Mouse (Mus musculus) cerebral cortex, adult 2 months (tissue): ENCODE measurements around the gene Tspan9.

ENCODE experiments used
- WGBS: fragments of 180-500 bp; shearing (Covaris S2); methylation state at CpG from one replicate; pipeline ENCODE4 v1.1.7; 2018; 5-methylcytosine and 5-hydroxymethylcytosine counted together

Gene Tspan9

GRCm38 (mm10) chr6:127924750-127925149 lies 218.6 kb downstream of the Tspan9 start:
- 56% methylated on average over 6 of the region's 6 CpGs for WGBS

GRCm38 (mm10) chr6:127923296-127923695 lies 220.1 kb downstream of the Tspan9 start:
- WGBS: 91% methylated on average over 9 of the region's 9 CpGs

GRCm38 (mm10) chr6:127921996-127922395 lies 221.4 kb downstream of the Tspan9 start:
- 46% methylated on average over 9 of the region's 9 CpGs for WGBS

GRCm38 (mm10) chr6:127920652-127921051 lies 222.7 kb downstream of the Tspan9 start:
- WGBS: 9% methylated on average over 8 of the region's 8 CpGs

GRCm38 (mm10) chr6:127919491-127919890 lies 223.9 kb downstream of the Tspan9 start:
- 85% methylated on average over 6 of the region's 6 CpGs for WGBS

- 75% methylated on average over 4 of the region's 4 CpGs for WGBS
Measured at GRCm38 (mm10) chr6:127917712-127918111, 225.7 kb downstream of the Tspan9 start.

- WGBS: 82% methylated on average over 3 of the region's 3 CpGs
Measured at GRCm38 (mm10) chr6:127916993-127917392, 226.4 kb downstream of the Tspan9 start.

- WGBS: 97% methylated on average over 3 of the region's 3 CpGs
Measured at GRCm38 (mm10) chr6:127912938-127913337, 230.5 kb downstream of the Tspan9 start.

- 86% methylated on average over 4 of the region's 4 CpGs for WGBS
Measured at GRCm38 (mm10) chr6:127911687-127912086, 231.7 kb downstream of the Tspan9 start.
